Mouse (Mus musculus) midbrain, embryonic 14.5 days (tissue): ENCODE data around the gene C1qtnf5. TPM values are rescaled to one million over a fixed set of nuclear protein-coding genes. Genes with fewer than 3 reads are reported as not detected.

Source experiments
- ATAC-seq: fragments of 200-750 bp; cut with Nextera tagmentation; 2 replicates; pipeline ENCODE4 v1.8.0; 2017; ENCODE audit warnings: moderate number of reproducible peaks, moderate library complexity; ENCODE audit not compliant: low FRiP score, low TSS enrichment
- DNase-seq: peaks from one replicate; pipeline ENCODE4 v3.0.0-alpha.2; 2015
- H3K27ac ChIP-seq: fragments of 300-500 bp; sonication (generic); replicated peaks from 2 replicates; pipeline ENCODE4 v1.5.1; 2014; ENCODE audit warnings: mild to moderate bottlenecking, low read depth, low read length, moderate library complexity
- H3K27me3 ChIP-seq: fragments of 300-500 bp; sonication (generic); 2 replicates; pipeline ENCODE4 v1.6.1; 2014; ENCODE audit warnings: low read length, control low read depth, mixed read lengths; ENCODE audit not compliant: control insufficient read depth, insufficient read depth
- H3K36me3 ChIP-seq: fragments of 300-500 bp; sonication (generic); 2 replicates; pipeline ENCODE4 v1.6.1; 2014; ENCODE audit warnings: low read length, control low read depth; ENCODE audit not compliant: control insufficient read depth, insufficient read depth
- H3K4me1 ChIP-seq: fragments of 300-500 bp; sonication (generic); 2 replicates; pipeline ENCODE4 v1.6.1; 2014; ENCODE audit warnings: mild to moderate bottlenecking, antibody characterized with exemption, low read length, control low read depth; ENCODE audit not compliant: control insufficient read depth, insufficient read depth
- H3K4me2 ChIP-seq: fragments of 300-500 bp; sonication (generic); 2 replicates; pipeline ENCODE4 v1.6.1; 2014; ENCODE audit warnings: mild to moderate bottlenecking, low read length, moderate library complexity
- H3K4me3 ChIP-seq: fragments of 300-500 bp; sonication (generic); replicated peaks from 2 replicates; pipeline ENCODE4 v1.5.1; 2014; ENCODE audit warnings: low read depth, low read length
- H3K9ac ChIP-seq: fragments of 300-500 bp; sonication (generic); replicated peaks from 2 replicates; pipeline ENCODE4 v1.6.1; 2014; ENCODE audit warnings: mild to moderate bottlenecking, low read length, moderate library complexity
- H3K9me3 ChIP-seq: fragments of 300-500 bp; sonication (generic); 2 replicates; pipeline ENCODE4 v1.6.1; 2016; ENCODE audit warnings: low read length, control low read depth, mixed read lengths; ENCODE audit not compliant: control insufficient read depth
- WGBS: fragments of 180-500 bp; shearing (Covaris S2); extraction: QIAGEN DNeasy Blood & Tissue Kit; methylation state at CpG from one replicate; pipeline ENCODE4 v1.1.7; 2014; 5-methylcytosine and 5-hydroxymethylcytosine counted together
- polyA plus RNA-seq: library from polyadenylated mRNA; unstranded; fragments of >200 nt; fragmentation: Nextera tagmentation; extraction: Ambion mirVana; gene quantifications from 2 replicates; pipeline ENCODE4 v1.2.1, GENCODE M21; 2014

C1qtnf5 gene
- polyA plus RNA-seq, result 3.7 and 4.0 TPM in 2 replicates

GRCm38 (mm10) chr9:44107110-44107509 is at the start of gene C1qtnf5:
TSS of gene C1qtnf5 (plus strand) at chr9:44107245.
- Histone ChIP-seq H3K4me3 (0 out of 2 replicates have a peak within 1 kb of the TSS, but pooled peaks have one; percentile 1), H3K4me1 (peaks cover 26% of the 10 kb centered on the region)

GRCm38 (mm10) chr9:44058606-44059005 is 48.4 kb upstream of the C1qtnf5 start:
- Histone ChIP-seq H3K36me3 (no peaks in the 10 kb centered on the region), H3K9ac (no peak overlapping the region), H3K27me3 (no peaks in the 10 kb centered on the region), H3K4me3 (no peak overlapping the region), H3K27ac (no peak overlapping the region), H3K9me3 (no peaks in the 10 kb centered on the region), H3K4me1 (no peaks in the 10 kb centered on the region), H3K4me2 (no peak overlapping the region)
- no peak for DNase-seq
- no peak for ATAC-seq
- 87% methylated on average over 6 of the region's 6 CpGs for WGBS

More at GRCm38 (mm10) chr9:44107110-44107509, at the start of gene C1qtnf5:
- Histone ChIP-seq H3K4me2 (peak within 1 kb of the TSS; percentile 44), H3K27me3 (no peaks in the 10 kb centered on the region), H3K9me3 (no peaks in the 10 kb centered on the region), H3K9ac (0 out of 2 replicates have a peak within 1 kb of the TSS, but pooled peaks have one; percentile 20), H3K27ac (peak within 1 kb of the TSS; percentile 0), H3K36me3 (peaks cover 5% of the 10 kb centered on the region)
- DNase-seq (peak; percentile 66), ATAC-seq (peak; percentile 34; the same call in 1 of the 2 replicates)
- WGBS, result 11% methylated on average over 8 of the region's 8 CpGs

- Histone ChIP-seq H3K27ac (no peak overlapping the region), H3K4me1 (0 out of 2 replicates have a peak, but pooled peaks cover 4% of the 10 kb centered on the region), H3K9me3 (no peaks in the 10 kb centered on the region), H3K27me3 (no peaks in the 10 kb centered on the region; the same call in 1 of the 2 replicates), H3K36me3 (no peaks in the 10 kb centered on the region), H3K4me3 (no peak overlapping the region), H3K4me2 (no peak overlapping the region), H3K9ac (no peak overlapping the region)
- ATAC-seq, result no peak
- 38% methylated on average over 1 of the region's 1 CpGs for WGBS
- no peak for DNase-seq
These were observed 41.9 kb upstream of the C1qtnf5 start for GRCm38 (mm10) chr9:44065177-44065576.

- Histone ChIP-seq H3K36me3 (no peaks in the 10 kb centered on the region), H3K9ac (peak within 1 kb of the TSS; percentile 51), H3K27ac (no peak within 1 kb of the TSS), H3K4me2 (peak within 1 kb of the TSS; percentile 78), H3K4me3 (peak within 1 kb of the TSS; percentile 47), H3K27me3 (no peaks in the 10 kb centered on the region; the same call in 1 of the 2 replicates), H3K9me3 (no peaks in the 10 kb centered on the region), H3K4me1 (peaks cover 8% of the 10 kb centered on the region; the same call in 1 of the 2 replicates)
- DNase-seq (peak; percentile 99), ATAC-seq (peak; percentile 97)
- under 1% methylated on average over 38 of the region's 38 CpGs for WGBS
These were observed 40.2 kb upstream of the C1qtnf5 start, which contains the start of gene Usp2 for GRCm38 (mm10) chr9:44066785-44067225. TSS of gene Usp2 (plus strand) at chr9:44067021.

GRCm38 (mm10) chr9:44067241-44067959 is 39.6 kb upstream of the C1qtnf5 start:
- peak overlapping the region; percentile 78 for H3K4me2 ChIP-seq
- peak overlapping the region; percentile 51 for H3K9ac ChIP-seq
- no peaks in the 10 kb centered on the region for H3K36me3 ChIP-seq
- no peaks in the 10 kb centered on the region for H3K9me3 ChIP-seq
- no peaks in the 10 kb centered on the region; the same call in 1 of the 2 replicates for H3K27me3 ChIP-seq
- ATAC-seq (peak; percentile 43), DNase-seq (no peak)
- WGBS, result 10% methylated on average over 15 of the region's 15 CpGs
- peaks cover 13% of the 10 kb centered on the region for H3K4me1 ChIP-seq
- H3K27ac ChIP-seq, result no peak overlapping the region
- H3K4me3 ChIP-seq, result peak overlapping the region; percentile 47

GRCm38 (mm10) chr9:44067960-44068330 is 39.1 kb upstream of the C1qtnf5 start:
- peaks cover 19% of the 10 kb centered on the region for H3K4me1 ChIP-seq
- no peak overlapping the region for H3K9ac ChIP-seq
- WGBS, result 85% methylated on average over 6 of the region's 6 CpGs
- H3K4me2 ChIP-seq, result no peak overlapping the region
- no peaks in the 10 kb centered on the region for H3K9me3 ChIP-seq
- no peaks in the 10 kb centered on the region for H3K36me3 ChIP-seq
- ATAC-seq (no peak), DNase-seq (no peak)
- H3K27me3 ChIP-seq, result no peaks in the 10 kb centered on the region; the same call in 1 of the 2 replicates
- H3K4me3 ChIP-seq, result no peak overlapping the region
- H3K27ac ChIP-seq, result no peak overlapping the region

- 31% methylated on average over 7 of the region's 7 CpGs for WGBS
- Histone ChIP-seq H3K9me3 (no peaks in the 10 kb centered on the region), H3K27ac (no peak overlapping the region), H3K4me3 (no peak overlapping the region), H3K27me3 (no peaks in the 10 kb centered on the region; the same call in 1 of the 2 replicates), H3K36me3 (no peaks in the 10 kb centered on the region), H3K9ac (no peak overlapping the region), H3K4me2 (no peak overlapping the region), H3K4me1 (peaks cover 24% of the 10 kb centered on the region)
- DNase-seq, result no peak
- no peak for ATAC-seq
These were observed 37.8 kb upstream of the C1qtnf5 start for GRCm38 (mm10) chr9:44069252-44069651.

- DNase-seq (no peak), ATAC-seq (no peak)
- Histone ChIP-seq H3K9me3 (no peaks in the 10 kb centered on the region), H3K4me2 (no peak overlapping the region), H3K9ac (no peak overlapping the region), H3K27me3 (no peaks in the 10 kb centered on the region; the same call in 1 of the 2 replicates), H3K4me1 (peaks cover 24% of the 10 kb centered on the region), H3K27ac (no peak overlapping the region), H3K36me3 (no peaks in the 10 kb centered on the region), H3K4me3 (no peak overlapping the region)
- WGBS, result 76% methylated on average over 14 of the region's 14 CpGs
These were observed 36.8 kb upstream of the C1qtnf5 start for GRCm38 (mm10) chr9:44070113-44070843.
